Mouse (Mus musculus) spleen, adult 2 months (tissue): ENCODE measurements at regions not wholly inside any gene's neighbourhood (a gene's known extent, or its start where the extent isn't known, plus 50 kb on each side); places are given as distances from the start of the nearest gene placed in this dataset.

Experiments used
- CTCF ChIP-seq: fragments of 200-500 bp; IDR thresholded peaks from 2 replicates; pipeline ENCODE4 v1.5.1; 2011; ENCODE audit warnings: mild to moderate bottlenecking, inconsistent platforms; ENCODE audit not compliant: insufficient read depth, insufficient read length, insufficient replicate concordance; ENCODE audit errors: extremely low read depth
- POLR2A ChIP-seq: fragments of 200-500 bp; IDR thresholded peaks from 2 replicates; pipeline ENCODE4 v1.6.1; 2011; ENCODE audit warnings: low read depth, low read length, inconsistent platforms

- TF ChIP-seq CTCF, result no peak
- no peak for TF ChIP-seq POLR2A
These were observed 243.7 kb upstream of the Gk2 start for GRCm38 (mm10) chr5:97700507-97700906.
